Mouse (Mus musculus) megakaryocyte progenitor cell, adult 5-6 weeks (primary cell): ENCODE measurements around the gene Itgb5. TPM values are rescaled to one million over a fixed set of nuclear protein-coding genes. Genes with fewer than 3 reads are reported as not detected.

ENCODE experiments used
- ATAC-seq: replicated peaks from 2 replicates; pipeline ENCODE4 v1.8.0; 2016; ENCODE audit warnings: mild to moderate bottlenecking, moderate TSS enrichment, inconsistent platforms; ENCODE audit not compliant: poor library complexity
- total RNA-seq, 2 experiments: library from RNA; stranded (forward) in 1 of 2; stranded (reverse) in 1 of 2; fragments of 157-497, 149-512 nt in 1 of 2; fragments of 200-1000 nt in 1 of 2; gene quantifications; 2 replicates each; pipeline versions ENCODE4 v1.2.3 to v1.2.4; 2015 to 2017

Gene Itgb5
- total RNA-seq, 2 experiments from 2014 or later, result 4.4 to 8.5 TPM

GRCm38 (mm10) chr16:33871865-33872443 is 42.5 kb downstream of the Itgb5 start:
- ATAC-seq, result no peak

- ATAC-seq, result no peak
Observed at GRCm38 (mm10) chr16:33873282-33873681, 43.8 kb downstream of the Itgb5 start.

DNA sequence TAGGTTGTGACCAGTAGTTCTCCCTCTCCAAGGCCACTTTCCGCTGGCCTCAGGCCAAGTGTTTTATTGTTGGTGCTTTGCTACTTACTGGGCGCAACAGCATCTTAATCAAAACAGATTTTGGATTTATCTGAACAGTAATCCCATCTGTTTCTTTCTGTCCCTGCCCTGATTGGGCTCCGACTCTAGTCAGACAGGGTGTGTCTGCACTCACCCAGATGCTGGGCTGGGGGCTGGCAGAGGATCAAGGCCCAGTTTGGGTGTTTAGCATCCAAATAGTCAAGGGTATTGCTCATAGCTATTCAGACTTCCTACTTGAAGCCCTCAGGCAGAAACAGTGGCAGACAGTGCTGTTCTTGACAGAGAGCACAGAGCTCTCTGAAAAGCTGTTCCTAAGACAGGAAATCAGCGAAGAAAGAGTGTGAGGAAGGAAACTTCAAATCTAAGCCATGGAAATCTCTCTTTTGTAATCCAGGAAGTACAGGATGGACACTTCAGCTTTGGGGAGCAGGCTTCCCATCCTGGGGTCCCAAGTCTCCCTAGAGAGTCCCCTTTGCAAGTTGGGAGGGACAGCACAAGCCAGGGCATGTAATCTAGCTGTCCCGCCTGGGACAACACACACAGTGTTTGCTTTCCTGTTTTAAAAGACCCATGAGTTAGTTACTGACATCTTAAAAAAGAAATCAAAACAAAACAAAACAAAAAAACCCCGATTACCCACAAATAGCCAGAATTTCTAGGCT is 48.7 kb downstream of the Itgb5 start:
- ATAC-seq, result no peak

DNA sequence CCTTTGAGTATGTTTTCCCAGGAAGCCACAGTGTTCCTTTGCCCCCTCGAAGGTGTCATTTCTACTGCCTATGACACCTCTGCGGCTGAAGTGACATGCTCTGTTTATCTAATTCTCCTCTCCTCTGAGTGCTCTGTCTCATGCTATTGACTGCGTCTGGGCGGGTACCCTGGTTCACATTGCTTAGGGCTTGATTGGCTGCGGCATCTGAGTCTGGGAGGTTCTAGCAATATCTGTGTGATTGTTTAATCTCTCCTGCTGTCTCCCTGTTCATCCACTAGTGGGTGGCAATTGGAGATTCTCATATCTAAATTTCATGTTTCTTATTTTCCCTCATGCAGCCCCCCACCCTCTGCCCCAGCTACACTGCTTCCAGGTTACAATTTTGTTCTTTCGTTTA is 49.6 kb downstream of the Itgb5 start:
- no peak for ATAC-seq

DNA sequence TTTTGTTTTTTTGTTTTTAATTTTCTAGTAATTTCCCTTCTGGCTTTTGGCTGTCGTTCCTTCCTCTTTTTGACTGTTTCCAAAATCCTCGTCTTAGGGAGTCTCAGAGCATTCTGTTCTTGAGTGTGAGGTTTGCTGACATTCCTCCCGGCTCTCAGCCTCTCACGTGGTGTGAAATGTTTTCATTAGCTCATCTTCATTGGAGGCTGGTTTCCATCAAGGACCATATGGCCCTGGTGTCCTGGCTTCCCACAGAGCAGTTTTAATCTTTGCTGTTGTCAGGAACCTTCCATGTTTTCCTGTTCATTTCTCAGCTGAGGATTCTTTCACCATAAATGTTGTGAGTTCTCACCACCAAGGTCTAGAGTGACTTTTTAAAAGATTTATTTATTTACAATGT is 50.1 kb downstream of the Itgb5 start:
- ATAC-seq, result no peak

GRCm38 (mm10) chr16:33880765-33881164 is 51.3 kb downstream of the Itgb5 start:
- no peak for ATAC-seq

GRCm38 (mm10) chr16:33882540-33882939 is 53.1 kb downstream of the Itgb5 start:
- no peak for ATAC-seq

GRCm38 (mm10) chr16:33883046-33883975 is 53.8 kb downstream of the Itgb5 start:
- ATAC-seq, result no peak

- ATAC-seq, result no peak
Observed at GRCm38 (mm10) chr16:33884201-33884600, 54.7 kb downstream of the Itgb5 start.

GRCm38 (mm10) chr16:33885021-33885471 is 55.6 kb downstream of the Itgb5 start:
- ATAC-seq, result no peak

DNA sequence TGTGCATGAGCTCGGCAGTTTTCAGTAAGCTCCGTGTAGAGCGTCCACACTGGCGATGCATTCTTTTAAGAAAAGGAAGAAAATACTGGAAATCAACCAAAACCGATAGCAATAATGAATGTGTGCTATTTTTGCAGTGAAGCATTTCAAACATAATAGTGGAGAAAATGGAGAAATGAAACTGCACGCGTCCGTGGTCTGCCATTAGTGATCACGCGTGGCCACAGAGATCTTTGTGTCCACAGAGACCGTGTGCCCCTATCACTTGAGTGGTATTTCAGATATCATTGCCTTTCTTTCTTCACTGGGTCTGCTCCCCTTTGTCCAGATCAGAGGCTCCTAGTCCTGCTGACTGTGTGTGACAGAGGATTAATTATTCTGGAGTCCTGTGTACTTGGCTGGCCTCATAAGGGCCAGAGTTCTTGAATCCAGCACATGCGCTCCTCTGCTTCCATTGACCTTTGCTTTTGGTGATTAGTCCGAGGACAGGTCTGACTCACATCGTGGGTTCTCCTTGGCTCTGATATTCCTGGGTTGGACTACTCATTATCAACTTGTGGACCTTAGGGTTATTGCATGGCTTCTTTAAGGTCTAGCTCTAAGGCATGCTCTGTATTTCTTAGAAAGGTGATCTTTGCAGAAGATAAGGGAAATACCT is 56.3 kb downstream of the Itgb5 start:
- 0 out of 2 replicates have a peak, but pooled peaks have one; percentile 31 for ATAC-seq

DNA sequence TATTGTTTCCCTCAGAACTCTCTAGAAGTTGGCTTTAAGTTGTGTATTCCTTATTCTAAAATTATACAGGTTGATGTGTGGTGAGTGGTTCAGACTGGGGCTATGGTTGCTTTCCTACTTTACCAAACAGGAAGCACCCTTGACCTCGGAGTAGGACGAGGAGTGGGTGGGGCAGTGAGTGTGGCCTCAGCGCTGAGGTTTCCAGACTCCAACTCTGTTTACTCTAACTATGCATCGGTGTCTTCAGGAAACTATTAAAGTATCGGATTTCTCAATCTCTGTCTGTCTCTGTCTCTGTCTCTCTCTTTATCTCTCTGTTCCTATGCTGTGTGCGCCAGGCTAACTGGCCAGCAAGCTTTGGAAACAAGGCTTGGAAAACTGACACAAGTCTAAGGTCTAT is 57.2 kb downstream of the Itgb5 start:
- peak; percentile 42; the same call in 1 of the 2 replicates for ATAC-seq

DNA sequence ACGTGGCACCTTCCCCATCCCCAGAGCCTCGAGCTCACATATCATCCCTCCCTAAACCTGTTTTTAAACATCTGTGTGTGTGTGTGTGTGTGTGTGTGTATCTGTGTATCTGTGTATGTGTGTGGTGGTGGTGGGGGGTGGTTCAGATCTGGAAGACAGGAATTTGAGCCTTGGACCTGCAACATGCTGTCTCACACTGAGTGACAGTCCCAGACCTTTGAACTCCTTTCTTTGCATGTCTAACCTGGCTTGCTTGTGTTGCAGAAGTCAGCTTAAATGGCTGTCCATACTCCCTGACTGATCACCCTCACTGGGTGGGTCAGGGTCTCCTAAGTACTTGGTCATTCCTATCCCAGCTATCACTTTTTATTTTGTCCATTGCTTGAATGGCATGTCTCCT is 58.5 kb downstream of the Itgb5 start:
- ATAC-seq, result no peak

- no peak for ATAC-seq
Observed at GRCm38 (mm10) chr16:33889000-33889607, 59.6 kb downstream of the Itgb5 start.

GRCm38 (mm10) chr16:33891099-33891498 is 61.6 kb downstream of the Itgb5 start:
- no peak for ATAC-seq

GRCm38 (mm10) chr16:33891561-33892281 is 62.3 kb downstream of the Itgb5 start:
- peak; percentile 76 for ATAC-seq

DNA sequence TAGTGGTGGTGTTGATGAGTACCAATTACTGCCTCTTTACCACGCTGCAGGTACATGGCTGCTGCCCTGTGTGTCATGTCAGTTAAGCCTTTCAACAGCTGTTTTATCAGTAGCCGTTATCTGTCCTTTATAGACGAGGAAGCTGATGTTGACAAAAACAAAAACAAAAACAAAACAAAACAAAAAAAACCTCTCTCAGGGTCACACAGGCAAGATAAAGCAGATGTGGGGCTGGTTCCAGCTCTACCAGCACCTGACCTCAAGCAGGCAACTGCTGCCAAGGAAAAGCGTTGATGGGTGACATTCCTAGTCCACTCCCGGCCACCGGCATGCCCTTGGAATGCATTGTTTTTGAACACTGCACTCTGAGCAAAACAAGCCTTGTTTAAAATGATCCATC is 63.1 kb downstream of the Itgb5 start:
- ATAC-seq, result no peak

DNA sequence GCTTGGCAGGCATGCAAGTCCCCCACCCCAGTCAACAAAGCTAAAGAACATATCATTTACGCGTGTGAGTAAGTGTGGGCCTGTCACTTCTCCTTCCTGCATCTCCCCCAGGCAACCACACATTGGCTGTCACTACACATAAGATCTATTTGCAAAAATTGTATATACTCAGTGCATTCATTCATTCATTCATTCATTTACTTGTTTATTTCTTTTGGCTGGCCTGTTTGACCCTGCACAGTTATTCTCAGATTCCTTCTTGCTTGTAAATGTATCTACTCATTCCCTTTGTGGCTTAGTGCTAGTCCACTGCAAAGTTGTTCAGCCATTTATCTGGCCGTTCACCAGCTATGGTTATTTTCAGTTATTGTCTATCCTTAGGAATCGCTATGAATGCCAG is 64.3 kb downstream of the Itgb5 start:
- no peak for ATAC-seq

DNA sequence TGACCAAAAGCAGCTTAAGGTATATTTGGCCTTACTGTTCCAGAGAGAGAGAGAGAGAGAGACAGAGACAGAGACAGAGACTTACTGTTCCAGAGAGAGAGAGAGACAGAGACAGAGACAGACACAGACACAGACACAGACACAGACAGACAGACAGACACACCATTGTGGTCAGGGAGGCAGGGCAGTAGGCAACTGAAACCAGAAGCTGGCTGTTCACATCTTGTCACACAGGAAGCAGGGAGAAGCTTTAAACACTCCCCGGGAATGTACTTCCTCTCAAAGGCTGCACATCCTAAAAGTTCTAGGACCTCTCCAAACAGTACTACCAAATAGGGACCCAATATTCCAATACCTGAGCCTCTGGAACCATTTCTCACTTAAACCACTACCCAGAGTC is 65.0 kb downstream of the Itgb5 start:
- peak; percentile 32; the same call in 1 of the 2 replicates for ATAC-seq

- no peak for ATAC-seq
Observed at GRCm38 (mm10) chr16:33895690-33896089, 66.2 kb downstream of the Itgb5 start.
